Mouse (Mus musculus) forebrain, embryonic 11.5 days (tissue): ENCODE data around the gene Caml. TPM values are rescaled to one million over a fixed set of nuclear protein-coding genes. Genes with fewer than 3 reads are reported as not detected.
"Not testable (repeated sequence)": the region's sequence is repeated elsewhere in the genome, so short reads cannot be mapped to it uniquely, and the experiment has no call there.

ENCODE experiments used
- ATAC-seq: fragments of 200-750 bp; cut with Nextera tagmentation; replicated peaks from 2 replicates; pipeline ENCODE4 v1.8.0; 2017; ENCODE audit warnings: moderate TSS enrichment; ENCODE audit not compliant: low FRiP score
- DNase-seq: peaks from one replicate; pipeline ENCODE4 v3.0.0-alpha.2; 2017; ENCODE audit warnings: low spot score
- H3K27ac ChIP-seq: fragments of 300-500 bp; sonication (generic); 2 replicates; pipeline ENCODE4 v1.5.1; 2014; ENCODE audit warnings: low read depth, low read length
- H3K27me3 ChIP-seq: fragments of 300-500 bp; sonication (generic); 2 replicates; pipeline ENCODE4 v1.6.1; 2014; ENCODE audit warnings: mild to moderate bottlenecking, low read length, mixed read lengths; ENCODE audit not compliant: control insufficient read depth, insufficient read depth
- H3K36me3 ChIP-seq: fragments of 300-500 bp; sonication (generic); 2 replicates; pipeline ENCODE4 v1.6.1; 2014; ENCODE audit warnings: mild to moderate bottlenecking, low read length, moderate library complexity, mixed read lengths; ENCODE audit not compliant: control insufficient read depth, insufficient read depth
- H3K4me1 ChIP-seq: fragments of 300-500 bp; sonication (generic); replicated peaks from 2 replicates; pipeline ENCODE4 v1.6.1; 2014; ENCODE audit warnings: low read length, mixed read lengths; ENCODE audit not compliant: control insufficient read depth, insufficient read depth
- H3K4me2 ChIP-seq: fragments of 300-500 bp; sonication (generic); 2 replicates; pipeline ENCODE4 v1.6.1; 2014; ENCODE audit warnings: low read depth, mild to moderate bottlenecking, low read length, moderate library complexity, mixed read lengths; ENCODE audit not compliant: severe bottlenecking
- H3K4me3 ChIP-seq: fragments of 300-500 bp; sonication (generic); 2 replicates; pipeline ENCODE4 v1.5.1; 2014; ENCODE audit warnings: low read depth, low read length
- H3K9ac ChIP-seq: fragments of 300-500 bp; sonication (generic); 2 replicates; pipeline ENCODE4 v1.6.1; 2014; ENCODE audit warnings: low read length
- H3K9me3 ChIP-seq: fragments of 300-500 bp; sonication (generic); 2 replicates; pipeline ENCODE4 v1.6.1; 2016; ENCODE audit warnings: low read length, mixed read lengths; ENCODE audit not compliant: control insufficient read depth
- WGBS: fragments of 180-500 bp; shearing (Covaris S2); extraction: QIAGEN DNeasy Blood & Tissue Kit; methylation state at CpG from one replicate; pipeline ENCODE4 v1.1.7; 2014; 5-methylcytosine and 5-hydroxymethylcytosine counted together
- polyA plus RNA-seq: library from polyadenylated mRNA; unstranded; fragments of >200 nt; fragmentation: Nextera tagmentation; extraction: Ambion mirVana; gene quantifications from 2 replicates; pipeline ENCODE4 v1.2.1, GENCODE M21; 2014

Caml gene
- polyA plus RNA-seq, result 65.4 and 69.7 TPM in 2 replicates

GRCm38 (mm10) chr13:55622649-55623541, at the start of gene Caml:
Gene Caml, plus strand, starts transcription at chr13:55623005.
- ATAC-seq (peak; percentile 97), DNase-seq (peak; percentile 88)
- WGBS, result under 1% methylated on average over 59 of the region's 59 CpGs
- Histone ChIP-seq H3K4me1 (no peaks in the 10 kb centered on the region), H3K4me2 (peak within 1 kb of the TSS; percentile 84), H3K27ac (peak within 1 kb of the TSS; percentile 71), H3K36me3 (no peaks in the 10 kb centered on the region), H3K9me3 (no peaks in the 10 kb centered on the region), H3K9ac (peak within 1 kb of the TSS; percentile 83), H3K27me3 (no peaks in the 10 kb centered on the region), H3K4me3 (peak within 1 kb of the TSS; percentile 67)

GRCm38 (mm10) chr13:55573432-55573831, 49.4 kb upstream of the Caml start, which contains the start of gene Tmed9:
Gene Tmed9, plus strand, starts transcription at chr13:55573732.
- Histone ChIP-seq H3K9me3 (no peaks in the 10 kb centered on the region), H3K4me1 (peaks cover 5% of the 10 kb centered on the region), H3K4me2 (no peak within 1 kb of the TSS), H3K27ac (no peak within 1 kb of the TSS), H3K27me3 (no peaks in the 10 kb centered on the region), H3K9ac (no peak within 1 kb of the TSS), H3K36me3 (no peaks in the 10 kb centered on the region), H3K4me3 (no peak within 1 kb of the TSS)
- WGBS, result 98% methylated on average over 2 of the region's 2 CpGs
- ATAC-seq (no peak), DNase-seq (no peak)

GRCm38 (mm10) chr13:55574321-55574720, 48.5 kb upstream of the Caml start:
- Histone ChIP-seq H3K9me3 (no peaks in the 10 kb centered on the region), H3K4me2 (no peak overlapping the region), H3K4me1 (peaks cover 4% of the 10 kb centered on the region), H3K9ac (no peak overlapping the region), H3K36me3 (no peaks in the 10 kb centered on the region), H3K4me3 (no peak overlapping the region), H3K27me3 (no peaks in the 10 kb centered on the region), H3K27ac (no peak overlapping the region)
- ATAC-seq, result no peak
- WGBS, result 82% methylated on average over 5 of the region's 5 CpGs
- DNase-seq, result no peak

- H3K36me3 ChIP-seq, result no peaks in the 10 kb centered on the region
- no peaks in the 10 kb centered on the region; the same call in 1 of the 2 replicates for H3K4me1 ChIP-seq
- no peak overlapping the region for H3K27ac ChIP-seq
- no peak overlapping the region for H3K4me2 ChIP-seq
- DNase-seq (no peak), ATAC-seq (no peak)
- H3K4me3 ChIP-seq, result no peak overlapping the region
- WGBS, result 67% methylated on average over 5 of the region's 5 CpGs
- H3K9ac ChIP-seq, result no peak overlapping the region
- no peaks in the 10 kb centered on the region for H3K27me3 ChIP-seq
- no peaks in the 10 kb centered on the region for H3K9me3 ChIP-seq
Observed at GRCm38 (mm10) chr13:55575932-55576331, 46.9 kb upstream of the Caml start.

DNA sequence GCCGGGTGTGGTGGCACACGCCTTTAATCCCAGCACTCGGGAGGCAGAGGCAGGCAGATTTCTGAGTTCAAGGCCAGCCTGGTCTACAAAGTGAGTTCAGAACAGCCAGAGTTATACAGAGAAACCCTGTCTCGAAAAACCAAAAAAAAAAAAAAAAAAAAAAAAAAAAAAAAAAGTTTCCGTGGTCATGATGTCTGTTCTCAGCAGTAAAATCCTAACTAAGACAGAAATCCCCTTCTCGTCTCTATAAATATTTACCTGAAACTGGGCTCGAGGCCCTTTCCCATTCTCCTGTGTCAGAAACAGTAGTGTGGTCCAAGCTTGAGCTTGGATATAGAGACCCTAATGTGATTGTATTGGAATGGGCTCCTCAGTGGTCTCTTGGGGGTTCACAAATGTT, 45.9 kb upstream of the Caml start:
- H3K9ac ChIP-seq, DNase-seq, H3K4me1 ChIP-seq, H3K27me3 ChIP-seq, H3K4me3 ChIP-seq, H3K27ac ChIP-seq, ATAC-seq, H3K36me3 ChIP-seq, H3K9me3 ChIP-seq, H3K4me2 ChIP-seq: not testable (repeated sequence)
- 79% methylated on average over 7 of the region's 7 CpGs for WGBS

DNA sequence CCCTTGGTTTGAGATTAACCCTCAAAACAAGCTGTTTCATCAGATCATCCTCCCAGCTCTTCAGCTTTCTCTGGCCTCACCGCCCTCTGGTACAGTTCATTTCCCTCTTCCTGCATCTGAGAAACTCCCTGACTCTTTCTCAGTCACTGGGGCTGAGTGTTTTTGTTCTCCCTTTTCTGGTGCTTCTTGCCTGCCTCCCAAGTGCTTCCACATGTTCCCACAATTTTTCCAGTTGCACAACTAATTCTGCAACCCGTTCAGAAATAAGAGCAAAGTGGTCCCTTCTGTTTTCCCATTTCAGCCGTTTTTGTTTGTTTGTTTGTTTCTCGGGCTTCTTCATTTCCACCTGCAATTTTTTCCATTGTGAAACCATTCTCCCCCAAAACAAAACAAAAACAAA, 44.7 kb upstream of the Caml start:
- 86% methylated on average over 4 of the region's 4 CpGs for WGBS
- ATAC-seq (no peak), DNase-seq (no peak)
- Histone ChIP-seq H3K27ac (no peak overlapping the region), H3K9ac (no peak overlapping the region), H3K9me3 (no peaks in the 10 kb centered on the region), H3K27me3 (no peaks in the 10 kb centered on the region), H3K4me1 (no peaks in the 10 kb centered on the region), H3K4me2 (no peak overlapping the region), H3K36me3 (no peaks in the 10 kb centered on the region), H3K4me3 (no peak overlapping the region)

- H3K27me3 ChIP-seq, result no peaks in the 10 kb centered on the region
- peaks cover 11% of the 10 kb centered on the region for H3K36me3 ChIP-seq
- WGBS, result 75% methylated on average over 4 of the region's 4 CpGs
- no peak overlapping the region for H3K9ac ChIP-seq
- H3K27ac ChIP-seq, result no peak overlapping the region
- no peaks in the 10 kb centered on the region for H3K9me3 ChIP-seq
- DNase-seq (no peak), ATAC-seq (0 out of 2 replicates have a peak, but pooled peaks have one; percentile 4)
- no peak overlapping the region for H3K4me2 ChIP-seq
- peaks cover 6% of the 10 kb centered on the region; the same call in 1 of the 2 replicates for H3K4me1 ChIP-seq
- no peak overlapping the region for H3K4me3 ChIP-seq
Observed at GRCm38 (mm10) chr13:55591961-55592490, 30.8 kb upstream of the Caml start.

DNA sequence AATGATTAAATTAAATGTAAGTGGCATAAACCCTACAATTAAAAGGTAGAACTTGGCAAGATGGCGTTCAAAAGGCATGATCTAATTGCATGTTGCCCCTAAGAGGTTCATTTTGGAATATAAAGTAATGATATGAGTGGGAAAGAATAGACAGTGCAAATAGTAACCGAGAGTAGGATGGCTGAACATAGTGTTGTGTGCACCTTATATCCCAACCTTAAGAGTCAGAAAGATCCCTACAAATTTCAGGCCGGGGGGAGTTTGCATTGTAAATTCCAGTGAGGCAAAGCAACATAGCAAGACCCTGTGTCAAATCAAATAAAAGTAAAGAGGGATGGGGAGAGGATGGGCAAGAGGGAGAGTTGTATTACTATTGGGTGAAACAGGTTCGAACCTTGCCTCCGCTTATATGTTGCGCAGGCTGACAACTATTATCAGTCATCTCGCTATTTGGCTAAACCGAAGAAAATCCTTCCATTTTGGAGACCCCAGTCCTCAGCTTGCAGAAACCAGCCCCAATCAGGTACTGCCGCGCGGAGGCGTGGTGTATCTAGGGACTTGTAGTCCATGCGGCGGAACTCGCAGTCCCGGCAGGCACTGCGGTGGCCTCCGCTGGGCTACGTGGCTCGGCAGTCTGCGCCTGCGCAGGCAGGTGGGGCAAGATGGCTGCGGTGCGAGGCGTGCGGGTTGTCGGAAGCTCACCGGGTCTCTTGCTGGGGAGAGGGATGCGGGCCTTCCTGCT, 30.1 kb upstream of the Caml start:
- peaks cover 13% of the 10 kb centered on the region for H3K36me3 ChIP-seq
- 5% methylated on average over 29 of the region's 29 CpGs for WGBS
- H3K9me3 ChIP-seq, result no peaks in the 10 kb centered on the region
- H3K27me3 ChIP-seq, result no peaks in the 10 kb centered on the region
- peak; percentile 99 for DNase-seq
- H3K4me2 ChIP-seq, result peak overlapping the region; percentile 87
- peak overlapping the region; percentile 83 for H3K4me3 ChIP-seq
- ATAC-seq, result peak; percentile 99
- H3K27ac ChIP-seq, result no peak overlapping the region
- H3K9ac ChIP-seq, result peak overlapping the region; percentile 89
- peaks cover 6% of the 10 kb centered on the region; the same call in 1 of the 2 replicates for H3K4me1 ChIP-seq
